Mouse (Mus musculus) megakaryocyte progenitor cell, adult 5-6 weeks (primary cell): ENCODE measurements around the gene Triobp. TPM values are rescaled to one million over a fixed set of nuclear protein-coding genes. Genes with fewer than 3 reads are reported as not detected.
"Not testable (repeated sequence)": the region's sequence is repeated elsewhere in the genome, so short reads cannot be mapped to it uniquely, and the experiment has no call there.

Experiments
- ATAC-seq: replicated peaks from 2 replicates; pipeline ENCODE4 v1.8.0; 2016; ENCODE audit warnings: mild to moderate bottlenecking, moderate TSS enrichment, inconsistent platforms; ENCODE audit not compliant: poor library complexity
- total RNA-seq, 2 experiments: library from RNA; stranded (forward) in 1 of 2; stranded (reverse) in 1 of 2; fragments of 157-497, 149-512 nt in 1 of 2; fragments of 200-1000 nt in 1 of 2; gene quantifications; 2 replicates each; pipeline versions ENCODE4 v1.2.3 to v1.2.4; 2015 to 2017

The Triobp gene
- total RNA-seq, 2 experiments from 2014 or later = 20.7 to 71.4 TPM

DNA sequence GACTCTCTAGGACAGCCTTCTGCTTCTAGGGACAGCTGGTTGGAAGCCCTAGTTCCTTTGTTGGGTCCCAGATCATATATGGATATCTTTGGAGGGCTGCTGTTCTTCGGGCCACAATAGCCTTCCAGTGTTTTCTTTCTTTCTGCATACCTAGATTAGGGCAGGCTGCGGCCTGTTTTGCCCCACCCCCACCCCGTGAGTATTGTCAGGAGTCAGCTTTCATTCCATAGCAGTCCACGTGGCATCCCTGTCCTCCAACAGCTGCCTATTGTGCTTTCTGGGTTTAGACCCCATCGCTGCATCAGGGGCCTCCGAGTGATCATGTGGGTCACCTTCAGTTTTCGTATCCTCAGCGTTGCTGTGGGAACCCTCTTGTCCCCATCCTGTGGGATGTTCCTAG, 50.8 kb downstream of the Triobp start:
- ATAC-seq = no peak

DNA sequence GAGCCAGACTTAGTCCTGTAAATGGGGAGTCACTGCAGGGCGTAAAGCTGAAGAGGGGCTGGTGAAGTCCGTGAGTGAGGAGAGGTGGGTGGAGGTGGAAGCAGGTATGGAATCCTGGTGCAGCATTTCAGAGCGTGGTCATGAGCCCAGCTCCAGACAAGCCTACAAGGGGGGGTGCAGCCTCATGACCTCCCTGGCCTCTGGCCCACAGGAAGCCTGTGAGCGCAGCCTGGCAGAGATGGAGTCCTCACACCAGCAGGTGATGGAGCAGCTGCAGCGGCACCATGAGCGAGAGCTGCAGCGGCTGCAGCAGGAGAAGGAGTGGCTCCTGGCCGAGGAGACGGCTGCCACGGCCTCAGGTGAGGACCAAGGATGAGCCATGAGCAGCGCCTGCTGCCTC, 52.1 kb downstream of the Triobp start:
- no peak for ATAC-seq

DNA sequence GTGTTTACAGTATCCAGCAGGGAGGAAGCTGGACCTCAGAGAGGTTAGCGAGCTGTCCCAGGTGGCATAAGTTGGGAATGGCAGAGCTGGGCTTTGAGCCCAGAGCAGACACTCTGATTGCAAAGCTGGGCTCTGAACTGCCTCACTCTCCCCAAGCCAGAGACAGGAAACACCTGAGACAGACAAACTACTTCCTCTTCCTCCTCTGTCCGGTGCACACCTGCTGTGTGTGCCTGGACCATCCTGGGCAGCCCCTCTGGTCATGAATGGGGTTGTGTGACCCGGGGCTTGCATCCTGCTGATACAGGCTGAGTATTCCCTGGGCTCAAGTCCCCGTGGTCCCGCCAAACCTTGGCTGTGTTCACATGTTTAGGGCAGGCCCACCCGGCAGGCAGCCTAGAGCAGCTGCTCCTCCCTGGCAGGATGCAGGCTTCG, 52.9 kb downstream of the Triobp start:
- ATAC-seq = no peak

GRCm38 (mm10) chr15:79001559-79001958, 54.0 kb downstream of the Triobp start:
- no peak for ATAC-seq

DNA sequence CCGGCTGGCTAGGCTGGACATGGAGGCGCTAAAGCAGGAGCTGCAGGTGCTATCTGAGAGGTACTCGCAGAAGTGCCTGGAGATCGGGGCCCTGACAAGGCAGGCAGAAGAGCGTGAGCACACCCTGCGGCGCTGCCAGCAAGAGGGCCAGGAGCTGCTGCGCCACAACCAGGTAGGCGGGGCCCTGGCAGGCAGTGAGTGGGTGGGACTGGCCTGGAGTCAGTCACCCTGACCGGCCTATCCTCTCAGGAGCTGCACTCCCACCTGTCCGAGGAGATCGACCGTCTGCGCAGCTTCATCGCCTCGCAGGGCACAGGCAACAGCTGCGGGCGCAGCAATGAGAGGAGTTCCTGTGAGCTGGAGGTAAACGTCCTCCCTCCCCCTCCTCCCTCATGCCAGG, 54.5 kb downstream of the Triobp start:
- ATAC-seq = no peak

DNA sequence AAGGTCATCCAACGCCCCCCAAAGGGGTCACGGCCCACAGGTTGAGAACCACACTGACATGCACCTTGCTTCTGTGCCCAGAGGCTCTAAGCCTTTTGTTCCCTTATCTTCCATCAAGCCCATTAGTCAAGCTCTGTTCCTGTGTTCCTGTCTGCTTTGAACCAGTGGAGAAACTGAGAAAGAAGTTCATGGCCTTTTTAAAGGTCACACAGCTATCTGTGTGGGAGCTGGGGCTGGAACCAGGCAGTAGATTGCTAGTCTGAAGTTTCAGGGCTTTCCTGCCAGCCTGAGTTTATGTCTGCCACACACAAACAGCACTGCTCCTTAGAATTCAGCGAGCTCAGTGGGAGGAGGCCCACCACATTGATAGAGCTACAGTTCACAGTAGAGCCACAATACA, 55.6 kb downstream of the Triobp start:
- ATAC-seq = no peak

- ATAC-seq = no peak
Measured at GRCm38 (mm10) chr15:79005581-79005980, 58.1 kb downstream of the Triobp start.

DNA sequence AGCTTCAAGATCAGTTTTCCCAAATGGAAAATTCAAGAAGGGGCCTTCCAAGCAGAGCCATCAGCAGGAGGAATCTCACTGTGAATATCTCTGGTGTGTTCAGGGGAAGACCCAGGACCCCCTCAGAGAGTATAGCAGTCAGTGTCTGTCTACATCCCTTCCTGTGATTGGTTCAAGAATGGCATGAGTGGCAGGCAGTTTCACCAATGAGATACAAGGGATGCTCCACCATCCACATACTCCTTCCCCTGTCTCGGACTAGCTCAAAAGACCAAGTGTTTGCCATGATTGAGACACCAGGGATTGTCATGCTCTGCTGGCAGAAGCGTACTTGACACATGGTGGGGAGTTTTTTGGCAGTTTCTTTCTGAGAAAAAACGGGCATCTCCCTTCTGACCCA, 59.1 kb downstream of the Triobp start:
- ATAC-seq = no peak

GRCm38 (mm10) chr15:79007059-79007458, 59.5 kb downstream of the Triobp start:
- ATAC-seq = no peak

GRCm38 (mm10) chr15:79007836-79008235, 60.3 kb downstream of the Triobp start:
- ATAC-seq = not testable (repeated sequence)

- no peak for ATAC-seq
Measured at GRCm38 (mm10) chr15:79009734-79010133, 62.2 kb downstream of the Triobp start.

- ATAC-seq = no peak
Measured at GRCm38 (mm10) chr15:79011550-79011949, 64.0 kb downstream of the Triobp start.

GRCm38 (mm10) chr15:79013382-79013781, 65.9 kb downstream of the Triobp start:
- no peak for ATAC-seq

GRCm38 (mm10) chr15:79018191-79018590, 70.7 kb downstream of the Triobp start:
- no peak for ATAC-seq

DNA sequence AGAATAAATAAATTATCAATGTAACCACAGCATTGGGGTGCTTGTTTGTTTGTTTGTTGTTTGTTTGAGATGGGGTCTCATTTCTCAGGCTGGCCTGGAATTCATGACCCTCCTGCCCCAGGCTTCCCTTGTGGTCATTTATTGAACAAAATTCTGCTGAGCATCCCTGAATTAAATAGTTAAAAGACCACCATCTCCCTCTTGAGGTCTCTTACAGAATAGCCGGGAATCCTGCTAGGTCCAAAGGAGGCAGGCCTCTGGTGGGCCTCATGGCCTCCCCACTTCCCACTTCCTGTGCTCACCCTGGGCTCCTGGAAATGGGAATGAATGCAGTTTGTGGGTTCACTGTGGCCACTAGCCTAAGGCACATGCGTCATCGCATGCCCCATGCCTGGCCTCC, 71.4 kb downstream of the Triobp start:
- ATAC-seq = no peak

DNA sequence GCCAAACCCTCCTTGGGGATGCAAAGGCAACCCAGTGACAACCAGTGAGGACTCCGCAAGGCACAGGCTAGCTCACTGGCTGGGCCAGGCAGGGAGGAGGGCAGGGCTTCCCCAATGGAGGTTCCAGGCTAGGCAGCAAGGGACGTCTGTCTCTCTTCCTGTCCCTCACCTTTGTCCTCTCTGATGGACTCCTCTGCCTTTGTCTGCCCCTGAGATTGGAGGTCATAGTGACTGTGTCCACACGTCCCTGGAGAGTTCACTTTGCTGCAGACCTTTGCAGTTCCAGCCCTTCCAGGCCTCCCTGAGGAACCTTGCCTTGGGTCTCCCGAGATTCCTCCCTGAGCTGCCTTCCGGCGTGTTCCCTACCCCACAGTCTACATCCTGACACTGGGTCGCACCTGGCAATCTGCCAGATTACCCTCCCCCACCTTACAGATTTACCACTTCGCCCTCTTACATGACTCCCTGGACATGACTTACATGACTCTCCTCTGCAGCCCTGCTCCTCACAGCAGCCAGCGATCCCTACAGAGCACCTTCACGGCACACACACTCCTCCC, 75.2 kb downstream of the Triobp start:
- no peak for ATAC-seq

GRCm38 (mm10) chr15:79023366-79023765, 75.8 kb downstream of the Triobp start:
- ATAC-seq = no peak

DNA sequence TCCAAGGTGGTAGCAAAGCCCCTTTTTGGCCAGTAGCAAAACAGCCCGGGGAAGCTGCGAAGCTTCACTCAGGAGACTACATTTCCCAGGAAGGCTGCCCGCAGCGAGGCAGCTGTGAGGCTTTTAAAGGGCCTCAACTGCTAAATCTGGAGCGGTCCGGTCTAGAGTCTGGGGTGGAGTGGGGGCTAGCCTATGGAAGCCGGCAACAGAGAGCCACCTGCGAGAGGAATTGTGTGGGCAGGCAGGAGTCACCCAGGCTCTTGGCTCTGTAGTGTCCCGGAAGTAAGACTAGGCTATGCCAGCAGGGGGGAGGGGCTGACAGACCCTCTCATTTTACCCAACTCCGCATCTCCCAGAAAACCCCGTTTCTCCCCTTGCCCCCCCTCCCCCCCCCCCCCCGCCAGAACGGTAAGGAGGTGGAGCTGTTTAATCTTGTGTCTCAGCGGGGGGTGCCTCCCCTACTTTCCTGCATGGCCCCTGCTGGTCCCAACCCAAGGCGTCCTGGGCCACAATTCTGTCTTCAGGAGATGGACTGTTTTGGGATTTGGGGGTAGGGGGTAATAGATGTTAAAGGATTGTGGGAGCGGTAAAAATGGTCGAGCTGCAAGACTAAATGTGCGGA, 78.3 kb downstream of the Triobp start:
- no peak for ATAC-seq

- ATAC-seq = no peak
Measured at GRCm38 (mm10) chr15:79026511-79027290, 79.2 kb downstream of the Triobp start.

DNA sequence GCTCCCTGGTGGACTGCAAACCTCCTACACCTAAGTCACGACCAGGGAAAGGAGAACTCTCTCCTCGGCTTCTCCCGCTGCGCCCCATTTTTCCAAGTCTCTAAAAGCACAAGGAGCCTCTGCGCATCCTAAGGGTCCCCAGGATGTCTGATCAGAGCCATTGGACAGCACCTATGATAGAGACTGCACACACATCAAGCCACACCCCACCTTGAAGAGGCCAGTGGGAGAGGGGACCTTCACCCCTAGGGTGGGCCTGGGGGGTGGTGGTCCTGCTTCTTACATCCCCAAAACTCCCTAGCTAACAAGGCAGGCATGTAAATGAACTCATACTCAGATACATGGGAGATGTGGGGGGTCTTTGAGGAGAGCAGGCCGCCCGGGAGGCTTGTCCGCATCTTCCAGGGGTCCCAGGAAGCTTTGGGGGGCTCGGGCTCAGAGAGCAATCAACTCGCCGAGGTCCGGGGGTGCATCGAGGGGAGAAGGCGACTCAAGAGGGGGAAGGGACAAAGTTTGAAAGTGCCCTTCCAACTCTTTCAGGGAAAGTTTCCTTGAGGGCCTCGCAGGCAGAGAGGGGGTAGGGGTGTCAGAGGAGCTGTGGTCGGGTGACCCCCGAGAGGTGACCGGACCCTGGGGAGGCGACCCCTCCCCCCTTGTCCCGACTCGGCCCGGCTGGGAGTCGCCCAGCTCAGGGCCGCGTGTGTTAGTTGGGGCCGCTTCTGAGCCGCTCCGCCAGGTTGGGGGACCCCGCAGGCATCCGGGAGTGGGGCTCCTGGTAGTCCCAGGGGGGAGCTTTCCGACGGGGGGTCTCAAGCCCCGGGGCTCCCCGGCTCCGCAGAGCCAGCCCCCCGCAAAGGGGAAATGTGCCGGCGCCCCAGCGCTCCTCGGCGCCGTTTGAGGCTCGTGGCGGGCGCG, 80.0 kb downstream of the Triobp start:
- no peak for ATAC-seq

- peak; percentile 85 for ATAC-seq
Measured at GRCm38 (mm10) chr15:79028237-79028738, 80.8 kb downstream of the Triobp start, which contains the start of gene H1f0. H1f0 (plus strand) TSS chr15:79028450.
